Mouse (Mus musculus) layer of hippocampus, adult 9-10 months (tissue): ENCODE measurements around the gene Enkd1.

ENCODE experiments used
- DNase-seq: peaks from one replicate; pipeline ENCODE4 v3.0.0; 2022; ENCODE audit warnings: low spot score

Enkd1 gene

DNA sequence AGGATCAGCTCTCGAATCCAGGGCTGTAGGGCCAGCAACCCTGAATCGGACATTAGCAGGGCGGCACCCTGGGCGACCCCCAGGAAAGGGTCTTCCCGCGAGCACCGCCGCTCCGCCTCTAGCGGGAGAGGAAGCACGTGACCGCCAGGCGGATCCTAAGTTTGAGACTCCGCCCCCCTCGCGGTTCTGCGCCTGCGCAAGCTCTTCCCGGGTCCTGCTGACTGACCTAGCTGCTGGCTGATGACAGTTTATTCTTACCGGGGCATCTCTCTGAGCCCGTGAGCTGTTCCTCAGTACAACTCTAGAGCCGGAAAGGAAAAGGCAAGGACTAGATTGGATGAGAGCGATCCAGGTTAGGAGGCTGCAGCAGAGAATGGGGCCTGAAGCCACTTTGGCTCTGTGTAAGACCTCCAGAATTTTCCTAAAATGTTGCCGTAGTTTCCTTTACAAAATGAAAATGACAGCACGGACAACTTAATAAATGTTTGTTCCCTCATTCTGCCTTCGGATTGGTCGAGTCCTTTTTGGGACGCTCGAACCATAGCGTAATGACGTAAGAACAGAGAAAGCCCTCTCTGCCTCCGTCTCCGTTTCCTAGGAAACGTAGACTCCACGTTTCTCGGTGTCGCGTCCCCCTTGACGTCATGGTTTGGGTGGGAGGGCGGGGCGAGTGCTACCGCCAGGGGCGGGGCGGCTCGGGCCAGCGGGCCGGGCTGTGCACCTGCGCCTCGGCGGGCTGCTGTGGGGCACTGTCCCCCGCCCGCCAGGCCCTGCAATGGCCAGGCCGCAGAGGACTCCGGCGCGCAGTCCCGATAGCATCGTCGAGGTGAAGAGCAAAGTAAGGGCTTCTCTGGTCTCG is 6.8 kb downstream of the Enkd1 start, which contains the start of the genes Acd and Pard6a:
Gene Acd, minus strand, starts transcription at position 137 of the 859 bp plus-strand sequence.
Gene Pard6a, plus strand, starts transcription at position 183 of the 859 bp plus-strand sequence.
- peak; percentile 88 for DNase-seq

DNA sequence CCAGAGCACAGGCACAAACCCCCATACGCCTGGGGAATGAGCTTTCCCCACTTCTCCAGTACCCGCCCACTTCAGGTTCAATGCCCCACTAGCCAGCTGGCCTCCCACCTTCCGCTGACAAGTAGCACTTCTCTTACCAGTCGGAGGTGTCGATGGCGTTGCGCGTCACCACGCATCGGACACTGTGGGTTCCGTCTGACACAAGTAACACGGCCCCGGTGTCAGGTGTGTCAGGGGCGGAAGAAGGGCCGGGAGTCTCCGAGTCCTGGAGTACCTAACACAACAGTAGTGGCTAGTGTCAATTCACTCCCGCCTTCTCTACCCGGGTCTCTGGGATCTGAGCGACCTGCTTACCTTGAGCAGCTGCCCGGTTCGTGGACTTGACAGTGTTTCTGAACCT is 7.4 kb downstream of the Enkd1 start:
- no peak for DNase-seq

- no peak for DNase-seq
Observed at GRCm38 (mm10) chr8:105699488-105700215, 8.4 kb downstream of the Enkd1 start.

DNA sequence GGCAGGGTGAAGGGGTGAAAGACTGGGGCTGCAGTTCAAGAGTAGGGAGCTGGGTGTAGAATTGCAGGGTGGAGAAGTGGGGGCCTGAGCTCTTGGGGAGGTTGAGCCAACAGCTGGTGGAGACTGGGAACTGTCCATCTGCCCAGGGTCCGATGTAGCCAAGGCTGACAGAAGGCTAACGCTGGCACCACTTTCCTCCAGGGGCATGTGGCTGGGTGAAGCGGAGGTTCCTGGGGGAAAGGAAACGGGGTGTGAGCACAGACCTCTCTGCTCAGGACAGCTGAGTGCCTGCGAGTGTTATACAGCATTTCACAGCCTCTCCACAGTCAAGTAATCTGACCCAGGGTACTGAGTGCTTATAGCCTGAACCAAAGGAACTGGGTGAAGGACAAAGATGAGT is 9.3 kb downstream of the Enkd1 start:
- DNase-seq, result no peak

- DNase-seq, result no peak
Observed at GRCm38 (mm10) chr8:105697196-105697780, 10.7 kb downstream of the Enkd1 start.

DNA sequence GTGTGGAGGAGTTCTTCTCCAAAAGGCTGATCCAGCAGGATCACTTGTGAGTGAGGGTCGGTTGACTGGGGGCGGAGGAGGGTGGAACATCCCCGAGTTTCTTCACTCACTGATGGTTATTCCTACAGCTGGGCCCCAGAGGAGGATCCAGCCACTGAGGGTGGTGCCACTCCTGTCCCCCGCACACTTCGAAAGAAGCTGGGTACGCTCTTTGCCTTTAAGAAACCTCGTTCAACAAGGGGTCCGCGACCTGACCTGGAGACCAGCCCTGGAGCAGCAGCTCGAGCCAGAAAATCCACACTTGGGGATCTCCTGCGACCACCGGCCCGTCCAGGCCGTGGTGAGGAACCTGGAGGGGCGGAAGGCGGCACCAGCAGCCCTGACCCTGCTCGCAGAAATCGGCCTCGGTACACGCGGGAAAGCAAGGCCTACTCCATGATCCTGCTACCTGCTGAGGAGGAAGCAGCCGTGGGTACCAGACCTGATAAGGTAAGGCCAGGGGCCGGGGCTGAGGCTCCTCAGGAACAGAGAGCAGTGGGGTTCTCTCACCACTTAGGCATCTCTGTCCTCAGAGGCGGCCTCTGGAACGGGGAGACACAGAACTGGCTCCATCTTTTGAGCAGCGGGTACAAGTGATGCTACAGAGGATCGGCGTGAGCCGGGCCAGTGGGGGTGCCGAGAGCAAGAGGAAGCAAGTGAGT is 12.8 kb downstream of the Enkd1 start:
- DNase-seq, result no peak

DNA sequence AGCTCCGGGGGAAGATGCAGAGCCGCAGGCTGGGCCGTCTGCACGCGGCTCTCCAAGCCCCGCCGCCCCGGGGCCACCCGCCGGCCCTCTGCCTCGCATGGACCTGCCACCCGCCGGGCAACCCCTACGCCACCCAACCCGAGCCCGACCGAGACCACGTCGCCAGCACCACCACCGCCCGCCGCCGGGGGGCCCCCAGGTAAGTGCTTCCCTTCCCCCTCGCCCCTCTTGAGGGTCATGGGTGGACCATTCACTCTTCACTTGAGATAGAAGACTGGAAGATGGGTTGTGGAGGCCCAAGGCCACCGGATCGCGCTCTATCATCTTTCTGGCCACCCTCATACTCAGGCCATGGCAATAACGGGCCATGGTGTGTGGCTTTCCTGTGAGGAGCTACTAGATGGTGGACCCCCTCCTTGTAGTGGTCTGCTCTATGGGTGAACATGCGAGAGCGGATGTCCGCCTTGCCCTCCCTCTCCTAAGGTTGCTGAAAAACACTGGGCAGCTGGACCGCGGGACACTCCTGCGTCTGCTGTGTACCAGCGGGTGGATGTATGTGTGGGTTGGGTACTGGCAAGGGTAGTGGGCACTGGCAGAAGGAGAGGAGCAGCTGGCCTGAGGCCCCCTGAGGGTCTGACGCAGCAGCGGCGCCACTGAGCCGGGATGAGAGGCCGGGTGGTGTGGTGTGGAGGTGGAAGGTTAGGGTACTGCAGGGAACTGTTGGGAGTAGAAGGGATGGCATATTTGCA is 13.8 kb downstream of the Enkd1 start:
- no peak for DNase-seq

GRCm38 (mm10) chr8:105693648-105694047 is 14.4 kb downstream of the Enkd1 start:
- no peak for DNase-seq

- DNase-seq, result no peak
Observed at GRCm38 (mm10) chr8:105692449-105693182, 15.4 kb downstream of the Enkd1 start.

- no peak for DNase-seq
Observed at GRCm38 (mm10) chr8:105690978-105691377, 17.0 kb downstream of the Enkd1 start.

DNA sequence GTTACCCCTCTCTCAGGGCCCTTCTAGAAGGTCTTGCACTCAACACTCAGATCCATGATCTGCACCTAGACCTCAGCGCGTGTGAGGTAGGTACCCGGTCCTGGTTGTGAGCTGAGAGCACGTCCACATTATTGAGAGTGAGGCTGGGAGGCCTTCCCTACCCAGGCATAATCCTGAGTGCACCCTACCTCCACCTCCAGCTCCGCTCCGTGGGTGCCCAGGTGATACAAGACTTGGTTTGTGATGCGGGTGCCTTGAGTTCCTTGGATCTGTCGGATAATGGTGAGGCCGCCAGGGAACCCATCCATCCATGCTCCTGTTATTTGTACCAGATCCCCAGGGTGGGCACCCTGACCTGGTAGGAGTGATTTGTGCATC is 18.0 kb downstream of the Enkd1 start:
- DNase-seq, result no peak

GRCm38 (mm10) chr8:105689256-105689982 is 18.6 kb downstream of the Enkd1 start:
- DNase-seq, result no peak

GRCm38 (mm10) chr8:105688242-105688752 is 19.7 kb downstream of the Enkd1 start:
- no peak for DNase-seq

DNA sequence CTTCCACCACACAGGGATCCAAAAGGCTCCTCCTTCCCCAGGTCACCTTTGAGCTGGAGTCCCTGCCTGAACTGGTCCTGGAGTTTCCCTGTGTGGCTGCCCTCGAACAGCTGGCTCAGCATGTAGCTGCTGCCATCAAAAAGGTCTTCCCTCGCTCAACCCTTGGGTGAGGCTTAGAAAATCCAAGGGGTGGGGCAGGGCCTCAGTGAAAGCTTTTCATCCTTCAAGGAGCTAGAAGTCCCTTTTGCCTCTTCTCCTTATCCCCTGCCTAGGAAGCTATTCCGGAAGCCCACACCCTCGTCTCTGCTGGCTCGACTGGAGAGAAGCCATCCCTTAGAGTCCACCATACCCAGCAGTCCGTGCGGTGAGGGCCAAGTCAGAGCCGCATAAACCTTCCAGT is 20.5 kb downstream of the Enkd1 start:
- DNase-seq, result no peak

DNA sequence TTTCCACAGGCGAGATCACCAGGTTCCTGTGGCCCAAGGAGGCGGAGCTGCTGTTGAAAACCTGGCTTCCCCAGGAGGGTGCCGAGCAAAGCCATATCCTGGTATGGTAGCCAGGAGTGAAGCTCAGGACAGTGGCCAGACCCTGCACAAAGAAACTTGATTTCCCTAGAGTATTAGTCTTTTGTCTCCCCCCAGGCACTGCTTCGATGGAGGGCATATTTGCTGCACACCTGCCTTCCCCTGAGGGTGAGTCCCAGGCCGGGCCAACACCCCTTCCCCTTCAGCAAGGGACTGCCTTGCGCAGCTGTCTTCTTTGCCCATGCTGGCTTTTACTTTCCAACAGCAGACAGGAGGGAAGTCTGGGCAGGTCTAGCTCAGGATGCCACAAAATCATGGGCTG is 21.5 kb downstream of the Enkd1 start:
- DNase-seq, result no peak

DNA sequence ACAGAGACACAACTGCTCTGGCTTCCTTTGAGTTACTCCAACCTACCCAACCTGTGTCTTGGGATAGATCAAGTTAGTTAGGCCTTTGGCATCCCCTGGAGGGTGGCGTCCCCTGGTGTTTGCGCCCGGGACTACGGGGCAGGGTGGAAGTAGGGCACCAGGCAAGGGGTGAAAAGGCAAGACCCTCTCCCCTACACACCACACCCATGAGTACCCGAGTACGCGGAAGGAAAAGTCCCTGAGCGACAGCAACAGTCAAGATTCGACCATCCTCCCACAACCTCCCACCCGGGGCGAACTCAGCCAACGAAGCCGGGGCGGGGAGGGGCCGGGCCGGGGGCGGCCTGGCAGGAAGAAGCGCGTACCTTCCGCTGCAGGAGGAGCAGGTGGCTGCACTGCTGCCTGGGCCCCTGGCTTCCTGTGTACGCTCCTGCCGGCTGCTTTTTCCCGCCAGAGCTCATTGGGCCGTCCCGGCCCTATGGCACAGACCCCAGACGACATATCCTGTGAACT is 22.2 kb downstream of the Enkd1 start, which contains the start of gene Carmil2:
Gene Carmil2, plus strand, starts transcription at position 479 of the 513 bp plus-strand sequence.
- DNase-seq, result no peak

GRCm38 (mm10) chr8:105685325-105685724 is 22.7 kb downstream of the Enkd1 start:
- DNase-seq, result no peak

DNA sequence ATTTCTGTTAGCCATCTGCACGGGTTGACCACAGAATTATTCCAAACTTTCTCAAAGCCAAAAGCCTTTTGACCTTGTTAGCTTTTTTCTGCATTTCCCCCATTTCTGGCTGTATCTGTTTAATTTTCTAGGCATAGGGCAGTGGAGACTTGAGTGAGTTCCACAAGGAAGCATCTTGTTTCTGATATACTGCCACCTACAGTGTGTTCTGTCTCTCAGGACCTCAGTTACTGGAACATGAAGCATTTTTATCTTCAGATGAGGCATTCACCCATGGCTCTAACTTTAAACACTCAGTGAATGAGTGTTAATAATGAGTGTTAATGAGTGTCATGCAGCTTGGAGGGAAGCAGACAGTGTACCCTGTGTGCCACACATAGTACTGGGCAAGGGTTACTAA is 30.1 kb downstream of the Enkd1 start:
- DNase-seq, result no peak

- peak; percentile 30 for DNase-seq
Observed at GRCm38 (mm10) chr8:105661167-105661566, 46.8 kb downstream of the Enkd1 start.

DNA sequence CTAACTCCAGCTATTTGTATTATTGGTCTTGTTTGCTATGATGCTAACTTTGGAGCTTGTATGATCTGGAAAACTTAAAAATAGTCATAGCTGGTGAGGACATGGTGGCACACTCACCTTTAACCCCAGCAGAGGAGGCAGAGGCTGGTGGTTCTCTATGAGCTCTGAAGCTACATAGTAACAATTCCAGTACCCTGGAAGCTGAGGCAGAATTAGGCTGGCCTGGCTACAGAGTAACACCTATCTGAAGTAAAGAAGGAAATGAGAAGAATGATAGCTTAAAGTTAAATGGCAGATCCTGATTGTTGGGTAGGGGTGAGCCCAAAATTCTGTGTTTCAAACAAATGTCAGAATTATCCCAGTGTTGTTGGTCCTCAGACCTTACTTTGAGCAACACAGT is 50.4 kb downstream of the Enkd1 start:
- no peak for DNase-seq
